Mouse (Mus musculus) thymus, adult 2 months (tissue): Measurements from ENCODE around the gene Tmem171.

Source experiments
- CTCF ChIP-seq: fragments of 200-500 bp; IDR thresholded peaks from 2 replicates; pipeline ENCODE4 v1.5.1; 2012; ENCODE audit warnings: mild to moderate bottlenecking, control low read depth, low read length, moderate library complexity, borderline replicate concordance; ENCODE audit not compliant: control insufficient read depth, poor library complexity, insufficient read depth; ENCODE audit errors: extremely low read depth
- POLR2A ChIP-seq: fragments of 200-500 bp; IDR thresholded peaks from 2 replicates; pipeline ENCODE4 v1.6.1; 2012; ENCODE audit warnings: mild to moderate bottlenecking, low read length, control low read depth, moderate library complexity; ENCODE audit not compliant: control insufficient read depth, poor library complexity, insufficient read depth; ENCODE audit errors: extremely low read depth

DNA sequence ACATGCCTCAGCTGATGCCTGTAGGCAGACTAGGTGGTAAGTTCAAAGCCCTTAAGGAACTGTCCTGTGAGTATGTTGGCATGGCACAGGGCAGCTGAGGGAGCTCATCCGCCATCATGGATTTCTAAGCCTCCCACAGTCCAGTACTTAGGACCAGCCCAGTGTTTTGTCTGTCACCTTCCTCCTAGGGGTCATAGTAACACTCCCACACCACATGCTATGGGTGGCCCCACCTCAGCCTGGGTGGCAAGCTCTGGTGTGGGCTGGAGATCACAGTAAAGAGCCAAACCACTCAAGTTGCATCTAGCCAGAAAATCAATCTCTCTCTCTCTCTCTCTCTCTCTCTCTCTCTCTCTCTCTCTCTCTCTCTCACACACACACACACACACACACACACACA is 15.4 kb downstream of the Tmem171 start:
- TF ChIP-seq CTCF = no peak
- TF ChIP-seq POLR2A = no peak
